Mouse (Mus musculus) heart, embryonic 10.5 days (tissue): ENCODE data around the gene Chst7. TPM values are rescaled to one million over a fixed set of nuclear protein-coding genes. Genes with fewer than 3 reads are reported as not detected.

Experiments used
- DNase-seq: peaks from one replicate; pipeline ENCODE4 v3.0.0-alpha.2; 2017; ENCODE audit warnings: low spot score
- H3K27ac ChIP-seq: fragments of 300-500 bp; sonication (generic); 2 replicates; pipeline ENCODE4 v1.5.1; 2016; ENCODE audit warnings: mild to moderate bottlenecking
- H3K27me3 ChIP-seq: fragments of 300-500 bp; sonication (generic); 2 replicates; pipeline ENCODE4 v1.6.1; 2016; ENCODE audit warnings: mild to moderate bottlenecking; ENCODE audit not compliant: poor library complexity, insufficient read depth, severe bottlenecking
- H3K36me3 ChIP-seq: fragments of 300-500 bp; sonication (generic); 2 replicates; pipeline ENCODE4 v1.6.1; 2016; ENCODE audit warnings: mild to moderate bottlenecking, moderate library complexity
- H3K4me1 ChIP-seq: fragments of 300-500 bp; sonication (generic); 2 replicates; pipeline ENCODE4 v1.6.1; 2016; ENCODE audit warnings: mild to moderate bottlenecking
- H3K4me3 ChIP-seq: fragments of 300-500 bp; sonication (generic); 2 replicates; pipeline ENCODE4 v1.5.1; 2016; ENCODE audit warnings: mild to moderate bottlenecking, moderate library complexity
- H3K9me3 ChIP-seq: fragments of 300-500 bp; sonication (generic); 2 replicates; pipeline ENCODE4 v1.6.1; 2016; ENCODE audit warnings: mild to moderate bottlenecking, moderate library complexity
- WGBS: fragments of 180-500 bp; shearing (Covaris S2); methylation state at CpG from one replicate; pipeline ENCODE4 v1.1.7; 2016; 5-methylcytosine and 5-hydroxymethylcytosine counted together
- polyA plus RNA-seq: library from polyadenylated mRNA; unstranded; fragments of >200 nt; fragmentation: Nextera tagmentation; extraction: Ambion mirVana; gene quantifications from 2 replicates; pipeline ENCODE4 v1.2.1, GENCODE M21; 2016

The Chst7 gene
- polyA plus RNA-seq = 2.8 TPM in 2 replicates

DNA sequence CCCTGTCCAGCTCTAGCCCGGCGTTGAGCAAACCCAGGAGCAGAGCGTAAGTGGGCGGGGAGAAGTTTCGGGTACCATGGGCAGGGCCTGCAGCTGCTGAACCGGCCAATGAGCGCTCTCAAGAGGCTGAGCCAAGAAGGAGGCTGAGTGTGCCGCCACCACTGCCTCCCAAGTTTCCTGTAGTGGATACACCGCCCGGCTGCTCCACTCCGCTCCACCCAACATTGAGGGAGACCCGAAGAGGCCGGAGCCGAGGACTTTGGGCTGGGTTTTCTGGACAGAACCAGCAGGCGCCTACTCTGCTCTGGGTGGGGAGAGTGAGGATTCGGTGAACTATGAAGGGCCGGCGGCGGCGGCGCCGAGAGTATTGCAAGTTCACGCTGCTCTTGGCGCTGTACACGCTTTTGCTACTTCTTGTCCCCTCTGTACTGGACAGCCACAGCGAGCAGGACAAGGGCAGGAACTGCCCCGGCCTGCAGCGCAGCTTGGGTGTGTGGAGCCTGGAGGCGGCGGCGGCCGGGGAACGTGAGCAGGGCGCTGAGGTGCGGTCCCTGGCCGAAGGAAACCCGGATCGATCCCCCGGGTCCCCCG, at the start of gene Chst7:
Chst7 (plus strand) TSS at position 180 of the 591 bp plus-strand sequence.
- H3K27ac ChIP-seq = no peak within 1 kb of the TSS
- H3K9me3 ChIP-seq = no peaks in the 10 kb centered on the region
- peaks cover 18% of the 10 kb centered on the region; the same call in 1 of the 2 replicates for H3K27me3 ChIP-seq
- no peaks in the 10 kb centered on the region for H3K36me3 ChIP-seq
- peak within 1 kb of the TSS; percentile 63 for H3K4me3 ChIP-seq
- DNase-seq = peak; percentile 83
- WGBS = 16% methylated on average over 40 of the region's 40 CpGs
- no peaks in the 10 kb centered on the region for H3K4me1 ChIP-seq

DNA sequence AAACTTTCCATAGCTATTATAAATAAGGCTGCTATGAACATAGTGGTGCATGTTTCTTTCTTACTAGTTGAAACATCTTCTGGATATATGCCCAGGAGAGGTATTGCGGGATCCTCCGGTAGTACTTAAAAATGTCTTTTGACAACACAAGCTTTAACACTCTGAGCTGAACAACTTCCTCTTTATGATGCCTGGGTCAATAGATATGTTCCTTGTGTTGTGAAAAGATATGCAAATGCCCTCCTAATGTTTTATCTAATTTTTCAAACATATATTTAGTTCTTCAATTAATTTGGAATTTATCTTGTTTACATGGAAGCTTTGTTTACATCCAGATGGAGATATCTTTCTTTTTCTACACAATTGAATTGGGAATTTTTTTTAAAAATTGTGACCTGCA, 47.1 kb upstream of the Chst7 start:
- DNase-seq = no peak
- 90% methylated on average over 2 of the region's 2 CpGs for WGBS
- Histone ChIP-seq H3K4me1 (no peaks in the 10 kb centered on the region), H3K27ac (no peak overlapping the region), H3K9me3 (no peaks in the 10 kb centered on the region), H3K27me3 (no peaks in the 10 kb centered on the region), H3K4me3 (no peak overlapping the region), H3K36me3 (no peaks in the 10 kb centered on the region)

DNA sequence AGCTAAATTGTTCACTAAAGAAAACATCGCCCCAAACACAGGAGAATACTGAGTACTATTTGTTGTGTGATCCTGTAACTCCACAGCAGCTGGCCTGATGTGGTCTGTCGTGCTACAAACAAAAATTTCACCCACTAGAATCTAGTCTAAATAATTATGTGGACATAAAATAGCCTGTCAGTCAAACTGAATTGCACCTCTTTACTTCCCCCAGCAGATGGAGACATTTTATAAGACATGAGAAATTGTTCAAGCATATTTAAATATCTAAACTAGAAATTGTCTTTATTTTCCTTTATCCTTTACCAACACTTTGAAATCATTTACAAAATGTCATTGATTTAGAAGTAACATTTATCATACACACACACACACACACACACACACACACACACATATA, 38.4 kb upstream of the Chst7 start:
- 35% methylated on average over 2 of the region's 2 CpGs for WGBS
- H3K4me1 ChIP-seq = no peaks in the 10 kb centered on the region
- no peaks in the 10 kb centered on the region for H3K9me3 ChIP-seq

DNA sequence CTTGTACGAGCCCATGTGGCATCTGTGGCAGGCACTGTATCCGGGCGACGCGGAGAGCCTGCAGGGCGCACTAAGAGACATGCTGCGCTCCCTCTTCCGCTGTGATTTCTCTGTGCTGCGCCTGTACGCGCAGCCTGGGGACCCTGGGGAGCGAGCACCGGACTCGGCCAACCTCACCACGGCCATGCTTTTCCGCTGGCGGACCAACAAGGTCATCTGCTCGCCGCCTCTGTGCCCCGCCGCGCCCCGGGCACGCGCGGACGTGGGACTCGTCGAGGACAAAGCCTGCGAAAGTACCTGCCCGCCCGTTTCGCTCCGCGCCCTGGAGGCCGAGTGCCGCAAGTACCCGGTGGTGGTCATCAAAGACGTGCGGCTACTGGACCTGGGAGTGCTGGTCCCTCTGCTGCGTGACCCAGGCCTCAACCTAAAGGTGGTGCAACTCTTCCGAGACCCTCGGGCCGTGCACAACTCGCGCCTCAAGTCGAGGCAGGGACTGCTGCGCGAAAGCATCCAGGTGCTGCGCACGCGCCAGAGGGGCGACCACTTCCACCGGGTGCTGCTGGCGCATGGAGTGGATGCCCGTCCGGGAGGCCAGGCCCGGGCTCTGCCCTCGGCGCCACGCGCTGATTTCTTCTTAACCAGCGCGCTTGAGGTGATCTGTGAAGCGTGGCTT, 872 bp downstream of the Chst7 start:
- no peak overlapping the region for H3K27ac ChIP-seq
- peaks cover 18% of the 10 kb centered on the region; the same call in 1 of the 2 replicates for H3K27me3 ChIP-seq
- DNase-seq = peak; percentile 72
- H3K36me3 ChIP-seq = no peaks in the 10 kb centered on the region
- H3K4me3 ChIP-seq = peak overlapping the region; percentile 63
- no peaks in the 10 kb centered on the region for H3K4me1 ChIP-seq
- H3K9me3 ChIP-seq = no peaks in the 10 kb centered on the region
- 24% methylated on average over 65 of the region's 65 CpGs for WGBS

More for the DNA sequence above, 38.4 kb upstream of the Chst7 start:
- no peak for DNase-seq
- H3K27me3 ChIP-seq = no peaks in the 10 kb centered on the region
- no peak overlapping the region for H3K4me3 ChIP-seq
- H3K27ac ChIP-seq = no peak overlapping the region
- no peaks in the 10 kb centered on the region for H3K36me3 ChIP-seq

DNA sequence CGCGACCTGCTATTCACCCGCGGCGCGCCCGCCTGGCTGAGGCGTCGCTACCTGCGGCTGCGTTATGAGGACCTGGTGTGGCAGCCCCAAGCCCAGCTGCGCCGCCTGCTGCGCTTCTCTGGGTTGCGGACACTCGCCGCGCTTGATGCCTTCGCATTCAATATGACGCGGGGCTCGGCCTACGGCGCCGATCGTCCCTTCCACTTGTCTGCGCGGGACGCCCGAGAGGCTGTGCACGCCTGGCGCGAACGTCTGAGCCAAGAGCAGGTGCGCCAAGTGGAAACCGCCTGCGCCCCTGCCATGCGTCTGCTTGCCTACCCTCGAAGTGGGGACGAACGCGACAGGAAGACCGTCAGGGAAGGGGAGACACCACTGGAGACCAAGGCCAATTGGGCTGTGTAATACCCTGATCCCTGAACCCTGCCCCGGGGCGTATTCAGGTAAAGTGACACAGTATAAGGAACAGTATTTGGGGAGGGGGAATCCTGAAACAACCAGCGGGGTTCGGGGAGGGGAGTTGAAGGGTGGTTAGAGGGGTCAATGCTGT, 1.5 kb downstream of the Chst7 start:
- H3K4me3 ChIP-seq = peak overlapping the region; percentile 63
- H3K36me3 ChIP-seq = no peaks in the 10 kb centered on the region
- H3K27me3 ChIP-seq = peaks cover 18% of the 10 kb centered on the region; the same call in 1 of the 2 replicates
- 18% methylated on average over 47 of the region's 47 CpGs for WGBS
- no peak for DNase-seq
- no peaks in the 10 kb centered on the region for H3K9me3 ChIP-seq
- no peak overlapping the region for H3K27ac ChIP-seq
- H3K4me1 ChIP-seq = no peaks in the 10 kb centered on the region

DNA sequence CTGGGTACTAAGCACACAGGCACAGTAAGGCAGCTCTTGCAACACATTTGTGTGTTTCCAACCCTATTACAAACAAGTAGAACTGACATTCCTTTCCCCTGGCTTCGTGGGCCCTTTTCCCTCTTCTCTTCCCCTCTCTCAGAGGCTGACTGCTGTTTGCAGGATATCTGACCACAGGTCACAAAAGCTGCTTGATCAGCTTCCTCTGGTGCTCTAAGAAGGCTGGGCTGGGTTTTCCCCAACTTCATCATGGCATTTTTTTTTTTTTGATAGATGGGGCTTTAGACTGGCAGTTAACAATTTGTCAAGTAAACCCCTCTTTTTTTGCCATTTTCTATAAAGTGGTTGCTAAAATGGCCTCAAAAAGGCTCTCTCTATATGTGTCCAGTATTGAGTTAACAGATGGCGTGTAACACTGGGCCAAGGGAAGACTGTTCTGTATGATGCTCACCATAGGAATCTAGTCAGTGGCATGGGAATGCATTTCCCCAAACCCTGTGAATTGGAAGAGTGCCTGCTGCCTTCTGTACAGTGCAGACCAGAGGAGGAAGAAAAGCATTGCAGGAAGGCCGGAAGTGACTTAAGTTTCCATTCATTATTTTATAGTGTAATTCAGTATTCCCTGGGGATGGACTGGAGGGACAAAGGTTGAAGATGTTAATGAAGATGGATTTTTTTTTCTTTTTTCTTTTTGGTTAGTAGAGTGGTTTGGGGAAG, 2.6 kb downstream of the Chst7 start:
- 51% methylated on average over 3 of the region's 3 CpGs for WGBS
- no peak for DNase-seq
- Histone ChIP-seq H3K9me3 (no peaks in the 10 kb centered on the region), H3K27me3 (peaks cover 18% of the 10 kb centered on the region; the same call in 1 of the 2 replicates), H3K27ac (no peak overlapping the region), H3K4me1 (no peaks in the 10 kb centered on the region), H3K4me3 (no peak overlapping the region), H3K36me3 (no peaks in the 10 kb centered on the region)

DNA sequence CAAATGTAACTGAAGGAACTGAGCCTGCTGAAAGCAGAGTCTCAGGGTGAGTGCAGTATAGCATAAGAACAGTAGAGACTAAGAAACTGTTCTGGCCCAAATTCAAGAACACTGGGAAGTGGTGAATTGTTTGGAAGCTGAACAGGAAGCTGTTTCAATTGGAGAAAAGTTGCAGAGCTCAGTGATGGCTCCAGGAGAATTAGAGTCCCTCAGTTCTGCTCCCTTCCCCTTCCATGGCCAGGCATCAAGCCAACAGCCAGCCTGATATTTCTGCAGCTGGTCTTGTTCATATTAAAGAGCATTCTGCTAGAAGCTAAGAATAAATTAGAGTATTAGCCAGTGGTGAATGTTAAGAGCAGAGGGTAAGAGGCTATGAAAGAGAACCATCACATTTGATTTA, 7.3 kb downstream of the Chst7 start:
- no peak for DNase-seq

DNA sequence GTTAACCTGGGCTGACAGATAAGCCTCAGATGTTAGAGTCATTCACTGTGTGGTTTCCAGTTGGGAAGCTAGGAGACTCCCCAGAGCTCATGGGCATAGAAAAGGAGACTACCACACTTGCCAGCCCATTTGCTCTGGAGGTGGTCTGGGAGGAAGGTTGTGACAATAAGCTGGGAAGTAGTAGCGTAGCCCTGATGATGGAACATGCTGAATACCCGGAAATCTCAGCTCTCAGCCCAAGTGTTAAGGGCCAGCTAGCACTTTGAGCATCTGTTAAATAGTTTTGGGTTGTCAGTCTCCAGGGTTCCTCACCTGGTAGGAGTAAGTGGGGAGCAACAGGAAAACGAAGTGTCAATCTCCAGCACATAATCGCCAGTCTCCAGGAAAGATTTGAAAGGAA, 10.8 kb downstream of the Chst7 start:
- no peaks in the 10 kb centered on the region for H3K4me1 ChIP-seq
- no peak for DNase-seq
- no peak overlapping the region for H3K4me3 ChIP-seq
- WGBS = 36% methylated on average over 4 of the region's 4 CpGs
- H3K36me3 ChIP-seq = no peaks in the 10 kb centered on the region
- no peaks in the 10 kb centered on the region for H3K27me3 ChIP-seq
- H3K9me3 ChIP-seq = no peaks in the 10 kb centered on the region
- H3K27ac ChIP-seq = no peak overlapping the region

More for the DNA sequence above, 7.3 kb downstream of the Chst7 start:
- Histone ChIP-seq H3K4me3 (no peak overlapping the region), H3K27me3 (no peaks in the 10 kb centered on the region; the same call in 1 of the 2 replicates), H3K36me3 (no peaks in the 10 kb centered on the region), H3K9me3 (no peaks in the 10 kb centered on the region), H3K27ac (no peak overlapping the region), H3K4me1 (no peaks in the 10 kb centered on the region)

DNA sequence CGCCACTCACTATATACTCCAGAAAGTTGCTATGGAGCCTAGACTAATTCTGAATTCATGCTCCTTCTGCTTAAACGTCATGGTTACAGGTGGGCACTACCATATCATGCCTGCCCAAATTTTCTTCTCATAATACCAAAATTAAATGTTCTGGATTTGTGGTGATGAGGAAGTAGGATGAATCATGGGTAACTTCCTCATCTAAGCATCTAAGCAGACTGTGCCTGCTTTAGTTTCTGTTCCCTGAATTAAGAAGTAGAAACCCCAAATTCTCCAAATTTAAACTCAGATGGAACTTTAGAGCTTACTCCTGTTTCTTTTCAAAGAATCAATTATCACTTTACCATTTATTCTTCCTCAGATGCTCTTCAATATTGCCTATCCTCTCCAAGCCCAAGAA, 58.4 kb downstream of the Chst7 start:
- no peak for DNase-seq
- WGBS = 63% methylated on average over 2 of the region's 2 CpGs
- no peaks in the 10 kb centered on the region for H3K9me3 ChIP-seq
- H3K27me3 ChIP-seq = no peaks in the 10 kb centered on the region
- H3K36me3 ChIP-seq = no peaks in the 10 kb centered on the region
- H3K27ac ChIP-seq = no peak overlapping the region
- H3K4me1 ChIP-seq = no peaks in the 10 kb centered on the region
- H3K4me3 ChIP-seq = no peak overlapping the region

DNA sequence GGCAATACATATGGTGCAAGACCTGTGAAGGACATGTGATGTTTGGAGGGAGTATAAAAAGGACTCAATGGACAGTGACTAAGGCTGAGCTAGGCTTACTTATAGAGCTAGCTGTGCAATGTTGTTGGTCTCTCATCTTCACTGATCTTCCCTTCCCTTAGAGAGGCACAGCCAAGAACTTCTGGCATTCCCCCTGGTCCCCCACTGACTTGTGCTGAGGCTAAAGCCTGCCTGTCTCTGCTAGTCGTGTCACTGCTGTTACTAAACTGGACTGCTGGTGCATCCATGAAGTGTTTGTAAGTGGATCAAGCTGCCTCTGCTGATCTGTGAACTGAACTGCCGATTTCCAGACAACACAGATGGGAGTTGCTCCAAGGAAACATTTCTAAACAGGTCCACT, 66.1 kb downstream of the Chst7 start:
- Histone ChIP-seq H3K4me1 (no peaks in the 10 kb centered on the region), H3K27me3 (no peaks in the 10 kb centered on the region), H3K4me3 (no peak overlapping the region), H3K36me3 (no peaks in the 10 kb centered on the region), H3K9me3 (no peaks in the 10 kb centered on the region), H3K27ac (no peak overlapping the region)
- no peak for DNase-seq
- WGBS = 51% methylated on average over 2 of the region's 2 CpGs

DNA sequence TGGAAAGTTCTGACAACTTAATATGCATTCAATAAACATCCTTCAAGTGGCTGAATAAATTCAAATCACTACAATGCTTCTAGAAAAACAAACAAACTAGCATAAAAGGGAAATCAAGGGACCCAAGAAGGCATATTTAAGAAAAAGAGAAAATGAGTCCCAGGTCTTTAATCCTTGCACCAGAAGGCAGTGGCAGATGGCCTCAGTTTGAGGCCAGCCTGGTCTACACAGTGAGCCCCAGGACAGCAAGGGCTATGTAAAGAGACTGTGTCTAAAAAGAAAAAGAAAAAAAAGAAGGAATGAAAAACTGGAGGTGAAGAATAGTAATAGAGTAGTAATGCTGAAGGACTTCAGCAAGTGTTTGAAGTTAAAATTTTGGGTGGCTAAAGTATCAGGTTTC, 69.6 kb downstream of the Chst7 start:
- Histone ChIP-seq H3K9me3 (no peaks in the 10 kb centered on the region), H3K27me3 (no peaks in the 10 kb centered on the region), H3K4me3 (no peak overlapping the region), H3K27ac (no peak overlapping the region), H3K36me3 (no peaks in the 10 kb centered on the region), H3K4me1 (no peaks in the 10 kb centered on the region)
- DNase-seq = no peak

DNA sequence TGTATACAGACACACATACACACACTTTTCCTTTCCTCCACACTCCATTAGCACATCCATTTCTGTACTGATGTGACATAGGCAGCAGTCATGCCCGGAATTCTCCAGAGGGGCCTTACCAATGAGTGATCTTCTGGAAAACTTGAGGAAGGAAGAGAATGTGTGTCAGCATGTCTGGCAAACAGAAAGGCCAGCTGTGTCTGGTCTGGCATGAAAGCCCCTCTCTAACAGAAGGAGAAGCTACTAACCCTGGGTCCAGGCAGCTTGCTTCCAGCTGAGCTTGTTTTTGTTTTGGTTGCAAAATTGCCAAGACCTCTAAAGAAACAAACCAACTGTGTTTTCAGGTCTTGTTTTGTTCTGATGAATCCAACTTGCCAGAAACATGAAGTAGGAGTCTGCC, 70.1 kb downstream of the Chst7 start:
- no peak for DNase-seq

More for the DNA sequence above, 70.1 kb downstream of the Chst7 start:
- no peak overlapping the region for H3K27ac ChIP-seq
- H3K4me1 ChIP-seq = no peaks in the 10 kb centered on the region
- H3K27me3 ChIP-seq = no peaks in the 10 kb centered on the region
- H3K4me3 ChIP-seq = no peak overlapping the region
- WGBS = 79% methylated on average over 1 of the region's 1 CpGs
- H3K36me3 ChIP-seq = no peaks in the 10 kb centered on the region
- H3K9me3 ChIP-seq = no peaks in the 10 kb centered on the region
